ENCODE assay signal across 16 mouse cellular contexts in genomic region chr13:114128366-114128765, GRCm38 (mm10).
A peak's percentile ranks its signal among the peaks of the same experiment; 100 is the strongest.
DNase-seq lines count a peak whose midpoint lies in the region; ATAC-seq and TF ChIP-seq lines count a peak whose summit lies in the region.
"Had no signal": no experiment of that assay in that cellular context is flagged by ENCODE, and none has a peak within 500 bp of the region (broad histone marks: within the 10 kb centered on the region; RNA-seq: fewer than 3 reads in every experiment).

No protein-coding gene starts in this region.

- no peak for ATAC-seq in intestine, postnatal 0 days
- ATAC-seq in intestine, embryonic 15.5 days: no peak
- no peak for ATAC-seq in lung, postnatal 0 days
- ATAC-seq: forebrain, embryonic 14.5 days; midbrain, embryonic 16.5 days had no signal

- DNase-seq in lung, postnatal 0 days (ENCODE audit: low spot score): no peak
- no peak for DNase-seq in lung, postnatal 25 days (ENCODE audit: low spot score)
- DNase-seq in MEL (ENCODE audit: low read depth, low spot score): peak; percentile 37
- no peak for DNase-seq in urinary bladder, postnatal 4 days (ENCODE audit: low spot score in 2 of 2)
- DNase-seq in limb, embryonic 10.5 days (ENCODE audit: low spot score): no peak
- DNase-seq: cerebellum, postnatal 10 days; embryo, embryonic 11 days; heart, postnatal 4 days; kidney, adult 9 months; lung, adult 2 months had no signal

- H3K9ac ChIP-seq in intestine, postnatal 0 days (ENCODE audit: low read depth, low read length): no peak overlapping the region
- H3K9ac ChIP-seq in intestine, embryonic 15.5 days: no peak overlapping the region
- no peak overlapping the region for H3K9ac ChIP-seq in lung, postnatal 0 days (replicated peaks; ENCODE audit: low read depth)
- no peak overlapping the region for H3K9ac ChIP-seq in MEL (ENCODE audit: control insufficient read depth, low read depth, low read length, poor library complexity, severe bottlenecking)
- H3K9ac ChIP-seq: heart, embryonic 13.5 days; limb, embryonic 12.5 days had no signal

- no peak for TF ChIP-seq POLR2A in MEL (IDR thresholded peaks at IDR 0.05; ENCODE audit: control insufficient read depth in 1 of 2, insufficient read depth in 1 of 2, low read depth in 1 of 2, low read length in 2 of 2, poor library complexity in 1 of 2)

- H3K4me2 ChIP-seq in intestine, postnatal 0 days (replicated peaks; ENCODE audit: low read depth): no peak overlapping the region
- H3K4me2 ChIP-seq in intestine, embryonic 15.5 days (replicated peaks): no peak overlapping the region
- H3K4me2 ChIP-seq in lung, postnatal 0 days (replicated peaks; ENCODE audit: low read depth, low read length): no peak overlapping the region
- H3K4me2 ChIP-seq: heart, embryonic 13.5 days; limb, embryonic 12.5 days had no signal

- peak; percentile 48 for TF ChIP-seq RAD21 in MEL (IDR thresholded peaks at IDR 0.05; ENCODE audit: low read depth, low read length)

- no peaks in the 10 kb centered on the region for H3K4me1 ChIP-seq in intestine, postnatal 0 days (replicated peaks; ENCODE audit: control insufficient read depth, insufficient read depth, low read length)
- H3K4me1 ChIP-seq in intestine, embryonic 15.5 days (replicated peaks): no peaks in the 10 kb centered on the region
- H3K4me1 ChIP-seq in lung, postnatal 0 days (ENCODE audit: insufficient read depth, low read depth, low read length): no peaks in the 10 kb centered on the region
- H3K4me1 ChIP-seq in MEL (ENCODE audit: control insufficient read depth in 1 of 2, insufficient read depth in 2 of 2, low read length in 2 of 2): no peaks in the 10 kb centered on the region
- H3K4me1 ChIP-seq in limb, embryonic 10.5 days: peaks cover 27% of the 10 kb centered on the region

- 97% methylated on average over 2 of the region's 2 CpGs for WGBS in intestine, postnatal 0 days
- 92% methylated on average over 2 of the region's 2 CpGs for WGBS in intestine, embryonic 15.5 days
- WGBS in lung, postnatal 0 days: 96% methylated on average over 2 of the region's 2 CpGs
- WGBS in limb, embryonic 10.5 days: 94% methylated on average over 2 of the region's 2 CpGs

- no peak for TF ChIP-seq EP300 in lung, postnatal 0 days (IDR thresholded peaks at IDR 0.05)
- TF ChIP-seq EP300 in MEL (IDR thresholded peaks at IDR 0.05; ENCODE audit: low read depth in 1 of 2, low read length in 2 of 2): no peak

- no peaks in the 10 kb centered on the region for H3K36me3 ChIP-seq in intestine, postnatal 0 days (ENCODE audit: control insufficient read depth, insufficient read depth)
- no peaks in the 10 kb centered on the region for H3K36me3 ChIP-seq in intestine, embryonic 15.5 days
- no peaks in the 10 kb centered on the region for H3K36me3 ChIP-seq in lung, postnatal 0 days (ENCODE audit: insufficient read depth, low read length)
- H3K36me3 ChIP-seq in MEL (ENCODE audit: control insufficient read depth in 1 of 2, insufficient read depth in 2 of 2, low read length in 2 of 2): no peaks in the 10 kb centered on the region
- H3K36me3 ChIP-seq in limb, embryonic 10.5 days: peaks cover 3% of the 10 kb centered on the region; the same call in 1 of the 2 replicates
- H3K36me3 ChIP-seq: limb, embryonic 12.5 days had no signal

- no peaks in the 10 kb centered on the region for H3K27me3 ChIP-seq in intestine, postnatal 0 days (replicated peaks; ENCODE audit: control insufficient read depth, insufficient read depth, low read length)
- no peaks in the 10 kb centered on the region for H3K27me3 ChIP-seq in intestine, embryonic 15.5 days (replicated peaks)
- H3K27me3 ChIP-seq in lung, postnatal 0 days (replicated peaks; ENCODE audit: insufficient read depth, low read length): no peaks in the 10 kb centered on the region
- no peaks in the 10 kb centered on the region for H3K27me3 ChIP-seq in MEL (ENCODE audit: control insufficient read depth in 1 of 2, insufficient read depth in 2 of 2, low read length in 2 of 2)
- H3K27me3 ChIP-seq in limb, embryonic 10.5 days (ENCODE audit: low read depth, poor library complexity, severe bottlenecking): no peaks in the 10 kb centered on the region
- H3K27me3 ChIP-seq: heart, embryonic 13.5 days; limb, embryonic 12.5 days had no signal

- TF ChIP-seq CTCF in intestine, postnatal 0 days (IDR thresholded peaks at IDR 0.05; ENCODE audit: low read depth): peak; percentile 39
- peak; percentile 41 for TF ChIP-seq CTCF in lung, postnatal 0 days (IDR thresholded peaks at IDR 0.05)
- TF ChIP-seq CTCF in MEL (IDR thresholded peaks at IDR 0.05 in 2 of 3, conservative IDR thresholded peaks at IDR 0.05 in 1 of 3; ENCODE audit: control insufficient read depth in 1 of 3, insufficient read depth in 1 of 3, low read depth in 2 of 3, low read length in 3 of 3, poor library complexity in 1 of 3, severe bottlenecking in 1 of 3): peak in 2 of 3 experiments; percentile 43; a peak in 4 of 6 replicates

- H3K27ac ChIP-seq in intestine, postnatal 0 days (ENCODE audit: low read depth, low read length): no peak overlapping the region
- H3K27ac ChIP-seq in intestine, embryonic 15.5 days: no peak overlapping the region
- no peak overlapping the region for H3K27ac ChIP-seq in lung, postnatal 0 days (ENCODE audit: low read length)
- no peak overlapping the region for H3K27ac ChIP-seq in MEL (ENCODE audit: control insufficient read depth, low read depth, low read length)
- no peak overlapping the region for H3K27ac ChIP-seq in limb, embryonic 10.5 days
- H3K27ac ChIP-seq: heart, embryonic 13.5 days; limb, embryonic 12.5 days had no signal

- no peaks in the 10 kb centered on the region for H3K79me2 ChIP-seq in MEL (ENCODE audit: control insufficient read depth, insufficient read depth, low read length, poor library complexity)

- no peaks in the 10 kb centered on the region for H3K9me3 ChIP-seq in intestine, postnatal 0 days (ENCODE audit: control insufficient read depth)
- no peaks in the 10 kb centered on the region for H3K9me3 ChIP-seq in intestine, embryonic 15.5 days
- no peaks in the 10 kb centered on the region for H3K9me3 ChIP-seq in lung, postnatal 0 days (ENCODE audit: low read length)
- no peaks in the 10 kb centered on the region for H3K9me3 ChIP-seq in MEL (replicated peaks; ENCODE audit: insufficient read depth, low read length)
- no peaks in the 10 kb centered on the region for H3K9me3 ChIP-seq in limb, embryonic 10.5 days (replicated peaks)
- H3K9me3 ChIP-seq: heart, embryonic 13.5 days had no signal

- H3K4me3 ChIP-seq in intestine, postnatal 0 days (ENCODE audit: low read depth, low read length): no peak overlapping the region
- H3K4me3 ChIP-seq in intestine, embryonic 15.5 days (replicated peaks): no peak overlapping the region
- H3K4me3 ChIP-seq in lung, postnatal 0 days (ENCODE audit: low read depth, low read length): no peak overlapping the region
- no peak overlapping the region for H3K4me3 ChIP-seq in MEL (ENCODE audit: control insufficient read depth in 1 of 2, insufficient read depth in 1 of 2, low read depth in 2 of 2, low read length in 2 of 2)
- H3K4me3 ChIP-seq in limb, embryonic 10.5 days: no peak overlapping the region
- H3K4me3 ChIP-seq: heart, embryonic 13.5 days; limb, embryonic 12.5 days had no signal

TF ChIP-seq in MEL, 35 proteins besides CTCF, POLR2A, EP300 and RAD21:
- TF ChIP-seq SMC3 (IDR thresholded peaks at IDR 0.05; ENCODE audit: low read depth, low read length) (peak; percentile 55), ZC3H11A (IDR thresholded peaks at IDR 0.05; ENCODE audit: low read depth, low read length) (0 out of 2 replicates have a peak, but pooled peaks have one; percentile 17), E2F4 (IDR thresholded peaks at IDR 0.05; ENCODE audit: borderline replicate concordance, low read depth, low read length) (no peak), POLR2AphosphoS2 (IDR thresholded peaks at IDR 0.05; ENCODE audit: low read length) (no peak)
